Mouse (Mus musculus) liver, embryonic 12.5 days (tissue): ENCODE measurements around the gene A230050P20Rik. TPM values are rescaled to one million over a fixed set of nuclear protein-coding genes. Genes with fewer than 3 reads are reported as not detected.

Experiments used
- ATAC-seq: fragments of 200-750 bp; cut with Nextera tagmentation; 2 replicates; pipeline ENCODE4 v1.8.0; 2017; ENCODE audit warnings: moderate number of reproducible peaks, mild to moderate bottlenecking, moderate library complexity
- H3K27ac ChIP-seq: fragments of 300-500 bp; sonication (generic); 2 replicates; pipeline ENCODE4 v1.5.1; 2016; ENCODE audit warnings: mild to moderate bottlenecking
- H3K27me3 ChIP-seq: fragments of 300-500 bp; sonication (generic); replicated peaks from 2 replicates; pipeline ENCODE4 v1.6.1; 2016; ENCODE audit warnings: mild to moderate bottlenecking, moderate library complexity
- H3K36me3 ChIP-seq: fragments of 300-500 bp; sonication (generic); 2 replicates; pipeline ENCODE4 v1.6.1; 2016; ENCODE audit warnings: mild to moderate bottlenecking, moderate library complexity
- H3K4me1 ChIP-seq: fragments of 300-500 bp; sonication (generic); 2 replicates; pipeline ENCODE4 v1.6.1; 2016
- H3K4me2 ChIP-seq: fragments of 300-500 bp; sonication (generic); 2 replicates; pipeline ENCODE4 v1.6.1; 2016; ENCODE audit warnings: mild to moderate bottlenecking, moderate library complexity
- H3K4me3 ChIP-seq: fragments of 300-500 bp; sonication (generic); 2 replicates; pipeline ENCODE4 v1.5.1; 2016; ENCODE audit warnings: mild to moderate bottlenecking, moderate library complexity
- H3K9ac ChIP-seq: fragments of 300-500 bp; sonication (generic); 2 replicates; pipeline ENCODE4 v1.6.1; 2016; ENCODE audit warnings: mild to moderate bottlenecking, moderate library complexity
- H3K9me3 ChIP-seq: fragments of 300-500 bp; sonication (generic); replicated peaks from 2 replicates; pipeline ENCODE4 v1.6.1; 2016; ENCODE audit warnings: mild to moderate bottlenecking, moderate library complexity
- WGBS: fragments of 180-500 bp; shearing (Covaris S2); methylation state at CpG from one replicate; pipeline ENCODE4 v1.1.7; 2016; ENCODE audit not compliant: insufficient replicate concordance; 5-methylcytosine and 5-hydroxymethylcytosine counted together
- polyA plus RNA-seq: library from polyadenylated mRNA; unstranded; fragments of >200 nt; fragmentation: Nextera tagmentation; extraction: Ambion mirVana; gene quantifications from 2 replicates; pipeline ENCODE4 v1.2.1, GENCODE M21; 2016

A230050P20Rik gene
- polyA plus RNA-seq, 1 experiment from 2014 or later, result 7.9 TPM

DNA sequence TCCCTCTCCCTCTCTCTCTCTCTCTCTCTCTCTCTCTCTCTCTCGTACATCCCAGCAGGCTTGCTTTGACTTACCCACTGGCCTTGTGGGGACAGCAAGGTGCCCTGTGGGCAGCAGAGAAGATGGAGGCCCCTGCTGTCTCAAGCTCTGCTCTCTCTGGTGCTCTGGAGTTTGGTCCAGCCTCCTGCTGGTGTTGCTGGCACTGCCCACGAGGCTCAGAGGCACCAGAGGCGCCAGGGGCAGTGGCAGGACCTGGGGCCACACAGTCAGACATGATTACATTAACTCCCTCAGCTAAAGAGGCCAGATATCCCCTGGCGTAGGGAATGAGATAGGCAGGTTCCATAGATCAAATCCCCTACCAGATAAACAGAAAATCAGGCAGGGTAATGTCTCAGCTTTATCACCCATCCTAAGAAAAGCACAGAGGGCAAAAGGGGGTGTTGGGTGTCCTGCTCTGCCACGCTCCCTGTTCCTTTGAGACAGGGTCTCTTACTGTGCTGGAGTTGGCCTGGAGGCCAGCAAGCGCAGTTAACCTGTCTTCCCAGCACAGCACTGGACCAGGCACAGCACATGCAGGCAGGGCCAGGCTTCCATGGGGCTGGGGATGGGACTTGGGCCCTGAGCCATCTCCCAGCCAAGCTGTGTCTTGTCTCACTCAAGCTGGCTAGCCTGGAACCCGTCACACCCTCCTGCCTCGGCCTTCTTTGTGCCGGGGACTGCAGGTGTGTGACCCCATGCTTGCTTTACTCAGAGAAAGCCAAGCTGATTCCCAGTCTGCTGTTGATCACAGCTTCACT lies 8.1 kb downstream of the A230050P20Rik start:
- Histone ChIP-seq H3K9ac (no peak overlapping the region), H3K36me3 (peaks cover 19% of the 10 kb centered on the region), H3K4me1 (peaks cover 31% of the 10 kb centered on the region), H3K4me3 (no peak overlapping the region), H3K4me2 (peak overlapping the region; percentile 92; the same call in 1 of the 2 replicates), H3K9me3 (no peaks in the 10 kb centered on the region), H3K27ac (no peak overlapping the region), H3K27me3 (0 out of 2 replicates have a peak, but pooled peaks cover under 1% of the 10 kb centered on the region)
- WGBS, result 70% methylated on average over 9 of the region's 9 CpGs
- no peak for ATAC-seq

DNA sequence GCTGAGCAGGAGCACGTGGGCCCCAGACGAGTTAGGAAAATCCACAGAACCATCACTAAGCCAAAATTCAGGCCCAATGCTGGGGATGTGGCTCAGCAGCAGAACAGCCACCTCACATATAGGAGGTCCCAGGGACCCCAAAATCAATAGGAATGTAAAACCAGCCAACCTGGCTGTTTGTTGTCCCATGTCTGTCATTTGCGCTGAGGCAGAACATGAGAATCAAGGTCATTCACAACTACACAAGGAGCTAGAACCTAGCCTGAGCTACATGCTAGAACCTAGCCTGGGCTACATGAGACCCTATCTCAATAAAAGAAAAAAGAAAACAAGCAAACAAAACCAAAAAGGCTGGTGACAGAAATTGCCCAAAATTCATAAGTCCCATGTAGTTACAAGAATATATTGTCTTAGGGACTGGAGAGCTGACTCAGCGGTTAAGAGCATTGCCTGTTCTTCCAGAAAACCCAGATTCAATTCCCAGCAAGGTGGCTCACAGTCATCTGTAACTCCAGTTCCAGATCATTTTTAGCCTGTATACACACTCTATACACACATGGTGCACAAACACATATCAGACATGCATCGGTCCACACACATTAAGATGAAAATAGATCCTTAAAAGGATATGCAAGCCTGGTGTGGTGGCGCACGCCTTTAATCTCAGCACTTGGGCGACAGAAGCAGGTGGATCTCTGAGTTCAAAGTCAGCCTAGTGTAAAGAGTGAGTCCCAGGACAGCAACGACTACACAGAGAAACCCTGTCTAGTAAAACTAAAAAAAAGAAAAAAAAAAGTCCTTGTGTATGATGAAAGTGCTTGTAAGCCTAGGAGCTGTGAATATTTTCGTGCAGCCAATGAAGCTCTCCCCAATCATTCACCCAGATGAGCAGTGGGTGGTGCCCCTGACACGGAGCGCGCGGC lies 8.9 kb downstream of the A230050P20Rik start:
- Histone ChIP-seq H3K27me3 (no peaks in the 10 kb centered on the region), H3K4me2 (peak overlapping the region; percentile 92), H3K9ac (peak overlapping the region; percentile 82), H3K36me3 (peaks cover 19% of the 10 kb centered on the region), H3K27ac (peak overlapping the region; percentile 90), H3K4me3 (peak overlapping the region; percentile 60), H3K9me3 (no peaks in the 10 kb centered on the region), H3K4me1 (peaks cover 31% of the 10 kb centered on the region)
- ATAC-seq, result no peak
- WGBS, result 35% methylated on average over 14 of the region's 14 CpGs

DNA sequence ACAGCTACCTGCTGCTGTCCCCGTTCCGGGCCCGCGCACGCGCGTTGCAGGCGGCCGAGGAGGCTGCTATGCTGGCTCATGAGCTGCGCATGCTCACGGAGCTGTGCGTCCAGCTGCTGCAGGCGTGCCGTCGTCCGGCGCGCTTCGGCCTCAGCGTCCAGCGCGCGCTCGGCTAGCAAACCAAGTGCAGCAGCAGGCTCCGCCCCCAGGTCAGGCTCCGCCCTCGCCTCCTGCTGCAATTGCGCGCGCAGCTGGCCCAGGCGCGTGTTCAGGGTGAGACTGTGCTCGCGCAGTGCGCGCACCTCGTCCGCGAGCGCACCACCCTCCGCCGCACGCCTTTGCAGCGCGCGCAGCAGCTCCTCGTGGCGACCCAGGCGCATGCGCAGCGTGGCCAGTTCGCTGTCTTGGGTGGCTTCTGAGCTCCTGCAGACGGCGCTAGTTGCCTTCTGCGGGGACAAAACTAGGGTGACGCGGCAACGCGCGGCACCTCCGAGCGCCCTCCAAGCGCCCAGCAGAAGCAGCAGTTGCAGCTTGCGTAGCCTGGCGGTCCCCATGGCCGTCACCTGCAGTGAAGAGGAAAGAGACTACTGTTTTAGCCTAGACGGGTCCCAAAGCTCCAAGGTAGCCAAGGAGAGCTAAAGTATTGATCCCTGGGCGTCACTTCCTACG lies 9.7 kb downstream of the A230050P20Rik start:
- H3K36me3 ChIP-seq, result peaks cover 12% of the 10 kb centered on the region
- WGBS, result under 1% methylated on average over 69 of the region's 69 CpGs
- H3K27me3 ChIP-seq, result no peaks in the 10 kb centered on the region
- ATAC-seq, result peak; percentile 94
- H3K27ac ChIP-seq, result peak overlapping the region; percentile 90
- H3K4me3 ChIP-seq, result peak overlapping the region; percentile 60
- H3K4me1 ChIP-seq, result peaks cover 31% of the 10 kb centered on the region
- H3K9me3 ChIP-seq, result no peaks in the 10 kb centered on the region
- peak overlapping the region; percentile 82 for H3K9ac ChIP-seq
- H3K4me2 ChIP-seq, result peak overlapping the region; percentile 92

DNA sequence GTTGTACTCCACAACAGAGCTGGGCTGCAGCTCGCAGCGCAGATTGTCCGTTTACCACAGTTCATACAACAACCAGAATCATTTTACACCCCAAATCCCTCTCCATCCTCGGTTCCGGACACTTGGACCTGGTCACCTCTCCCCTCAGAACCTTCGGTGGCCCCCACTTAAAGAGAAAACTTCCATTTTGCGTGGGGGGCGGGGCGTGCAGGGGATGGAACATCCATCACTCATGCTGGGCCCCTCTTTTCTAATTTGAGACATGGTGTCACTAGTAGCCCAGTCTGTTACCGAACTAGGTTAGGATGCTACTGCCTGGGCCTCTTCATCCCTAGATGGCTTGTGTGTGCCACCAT lies 10.2 kb downstream of the A230050P20Rik start:
- Histone ChIP-seq H3K4me1 (peaks cover 31% of the 10 kb centered on the region), H3K4me2 (peak overlapping the region; percentile 92), H3K4me3 (peak overlapping the region; percentile 60), H3K27me3 (no peaks in the 10 kb centered on the region), H3K27ac (peak overlapping the region; percentile 90), H3K36me3 (peaks cover 9% of the 10 kb centered on the region), H3K9me3 (no peaks in the 10 kb centered on the region), H3K9ac (peak overlapping the region; percentile 82)
- WGBS, result 21% methylated on average over 10 of the region's 10 CpGs
- ATAC-seq, result no peak

DNA sequence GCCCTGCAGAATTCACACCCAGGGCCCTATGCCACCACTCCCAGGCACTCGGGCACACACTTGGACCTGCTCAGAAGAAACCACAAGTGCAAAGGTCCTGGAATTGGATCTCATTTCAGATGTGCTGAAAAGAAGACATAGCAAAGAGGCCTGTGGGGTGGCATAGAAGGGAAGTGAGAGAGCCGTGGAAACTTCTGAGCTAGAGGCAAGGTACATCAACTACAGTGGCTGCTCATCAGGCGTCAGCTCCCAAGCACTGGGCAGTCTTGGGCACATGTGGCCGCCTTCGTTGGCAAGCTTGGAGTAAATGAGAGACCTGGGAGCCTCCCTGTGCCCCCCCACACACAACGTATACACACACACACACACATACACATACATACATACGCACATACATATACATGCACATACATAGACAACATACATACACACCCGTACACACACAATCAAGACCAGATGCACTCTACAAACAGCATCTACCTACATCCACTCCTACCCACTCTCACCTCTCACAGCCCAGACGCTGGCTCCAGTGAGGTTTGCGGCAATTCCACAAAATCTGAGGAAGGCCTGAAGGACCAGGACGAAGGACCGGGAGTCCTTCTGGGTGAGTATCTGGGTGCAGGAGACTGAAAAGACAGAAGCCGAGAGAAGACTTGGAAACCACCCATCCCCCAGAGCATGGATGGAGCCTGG lies 10.8 kb downstream of the A230050P20Rik start, which contains the start of gene Angptl6:
Gene Angptl6, minus strand, starts transcription at position 631 of the 696 bp plus-strand sequence.
- Histone ChIP-seq H3K36me3 (peaks cover 5% of the 10 kb centered on the region; the same call in 1 of the 2 replicates), H3K27ac (peak within 1 kb of the TSS; percentile 90), H3K4me1 (peaks cover 31% of the 10 kb centered on the region), H3K4me2 (peak within 1 kb of the TSS; percentile 92), H3K4me3 (peak within 1 kb of the TSS; percentile 60), H3K9ac (peak within 1 kb of the TSS; percentile 82), H3K27me3 (no peaks in the 10 kb centered on the region), H3K9me3 (no peaks in the 10 kb centered on the region)
- no peak for ATAC-seq
- 80% methylated on average over 13 of the region's 13 CpGs for WGBS

DNA sequence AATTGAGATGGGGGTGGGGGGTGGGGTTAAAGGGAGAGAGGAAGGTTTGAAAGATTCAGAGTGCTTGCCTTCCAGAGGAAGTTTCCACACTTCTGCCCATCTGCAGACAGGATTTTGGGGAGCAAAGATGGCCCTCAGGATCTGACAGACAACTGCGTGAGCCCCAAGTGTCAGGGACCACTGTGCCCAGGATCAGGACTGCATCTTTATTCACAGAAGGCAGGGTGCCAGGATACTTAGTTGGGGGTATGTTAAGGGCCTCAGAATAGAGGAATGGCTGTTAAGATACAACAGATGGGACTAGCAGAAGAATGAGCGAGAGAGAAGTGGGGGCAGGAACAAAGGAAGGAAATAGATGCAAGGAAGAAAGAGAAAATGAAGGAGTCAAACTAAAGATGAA lies 18.1 kb downstream of the A230050P20Rik start:
- WGBS, result 81% methylated on average over 2 of the region's 2 CpGs
- Histone ChIP-seq H3K4me2 (no peak overlapping the region), H3K9me3 (no peaks in the 10 kb centered on the region), H3K36me3 (peaks cover 24% of the 10 kb centered on the region), H3K27ac (no peak overlapping the region), H3K9ac (no peak overlapping the region), H3K27me3 (no peaks in the 10 kb centered on the region), H3K4me1 (peaks cover 31% of the 10 kb centered on the region), H3K4me3 (no peak overlapping the region)
- no peak for ATAC-seq

DNA sequence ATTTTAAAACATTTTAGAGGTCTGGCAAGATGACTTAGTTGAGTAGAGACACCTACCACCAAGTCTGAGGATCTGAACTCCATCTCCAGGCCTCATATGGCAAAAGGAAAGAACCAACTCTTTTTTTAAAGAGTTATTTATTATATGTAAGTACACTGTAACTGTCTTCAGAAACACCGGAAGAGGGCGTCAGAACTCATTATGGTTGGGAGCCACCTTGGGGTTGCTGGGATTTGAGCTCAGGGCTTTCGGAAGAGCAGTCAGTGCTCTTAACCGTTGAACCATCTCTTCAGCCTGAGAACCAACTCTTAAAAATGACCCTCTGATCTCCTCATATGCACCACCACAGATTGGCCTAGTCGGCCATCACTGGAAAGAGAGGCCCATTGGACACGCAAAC lies 18.7 kb downstream of the A230050P20Rik start:
- Histone ChIP-seq H3K9ac (no peak overlapping the region), H3K4me3 (peak overlapping the region; percentile 91; the same call in 1 of the 2 replicates), H3K4me1 (peaks cover 37% of the 10 kb centered on the region), H3K36me3 (peaks cover 31% of the 10 kb centered on the region), H3K27me3 (no peaks in the 10 kb centered on the region), H3K9me3 (no peaks in the 10 kb centered on the region), H3K4me2 (peak overlapping the region; percentile 87), H3K27ac (0 out of 2 replicates have a peak overlapping the region, but pooled peaks have one; percentile 89)
- no peak for ATAC-seq
- 85% methylated on average over 6 of the region's 6 CpGs for WGBS

DNA sequence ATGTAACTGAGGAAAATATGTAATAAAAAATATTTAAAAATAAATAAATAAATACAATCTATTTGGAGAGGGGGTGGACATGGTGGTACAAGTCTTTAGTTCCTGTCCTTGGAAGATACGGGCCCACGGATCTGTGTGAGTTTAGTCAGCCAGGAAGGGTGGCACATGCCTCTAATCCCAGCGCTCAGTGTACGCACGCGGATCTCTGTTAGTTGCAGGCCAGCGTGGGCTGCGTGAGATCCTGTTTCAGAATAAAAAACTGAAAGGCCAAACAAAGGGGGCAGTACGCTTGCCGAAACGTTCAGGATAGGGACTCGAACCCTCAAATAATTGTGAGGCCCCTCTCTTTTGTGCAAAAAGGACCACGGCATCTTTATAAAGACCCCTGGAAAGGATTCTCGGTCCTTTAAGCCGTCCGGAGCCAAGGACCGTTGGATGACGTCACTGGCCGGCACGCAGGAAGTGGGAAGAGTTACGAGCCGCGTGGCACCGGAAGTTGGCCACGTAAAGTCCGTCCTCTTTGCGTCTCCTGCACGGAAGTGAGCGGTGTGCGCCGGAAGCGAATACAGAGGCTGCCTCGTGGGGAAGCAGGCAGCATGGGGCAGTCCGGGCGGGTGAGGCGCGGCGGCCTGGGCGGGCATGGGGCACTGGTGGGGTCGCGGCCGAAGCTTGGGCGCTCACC lies 19.4 kb downstream of the A230050P20Rik start, which contains the start of gene Ppan:
Gene Ppan, plus strand, starts transcription at position 472 of the 682 bp plus-strand sequence.
- H3K27ac ChIP-seq, result peak within 1 kb of the TSS; percentile 89
- H3K4me3 ChIP-seq, result peak within 1 kb of the TSS; percentile 91
- H3K9me3 ChIP-seq, result no peaks in the 10 kb centered on the region
- under 1% methylated on average over 43 of the region's 43 CpGs for WGBS
- ATAC-seq, result peak; percentile 88
- peak within 1 kb of the TSS; percentile 89 for H3K9ac ChIP-seq
- peak within 1 kb of the TSS; percentile 87 for H3K4me2 ChIP-seq
- no peaks in the 10 kb centered on the region for H3K27me3 ChIP-seq
- peaks cover 38% of the 10 kb centered on the region for H3K4me1 ChIP-seq
- peaks cover 37% of the 10 kb centered on the region for H3K36me3 ChIP-seq

DNA sequence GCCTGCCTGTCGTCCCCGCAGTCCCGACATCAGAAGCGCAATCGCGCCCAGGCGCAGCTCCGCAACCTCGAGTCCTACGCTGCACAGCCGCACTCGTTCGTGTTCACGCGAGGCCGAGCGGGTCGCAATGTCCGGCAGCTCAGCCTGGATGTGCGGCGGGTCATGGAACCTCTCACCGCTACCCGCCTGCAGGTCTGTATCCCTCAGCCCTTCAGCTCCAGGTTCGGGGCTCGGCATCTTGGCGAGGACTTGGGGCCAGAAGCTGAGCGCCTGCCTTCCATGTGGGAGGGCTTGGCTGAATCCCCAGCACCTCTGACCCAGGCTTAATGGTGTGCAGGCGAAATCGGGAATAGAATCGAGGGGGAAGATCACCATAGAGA lies 19.9 kb downstream of the A230050P20Rik start:
- peak overlapping the region; percentile 89 for H3K9ac ChIP-seq
- peaks cover 42% of the 10 kb centered on the region for H3K36me3 ChIP-seq
- peaks cover 38% of the 10 kb centered on the region for H3K4me1 ChIP-seq
- no peaks in the 10 kb centered on the region for H3K27me3 ChIP-seq
- H3K9me3 ChIP-seq, result no peaks in the 10 kb centered on the region
- peak; percentile 2; the same call in 1 of the 2 replicates for ATAC-seq
- H3K4me3 ChIP-seq, result peak overlapping the region; percentile 91
- WGBS, result under 1% methylated on average over 30 of the region's 30 CpGs
- peak overlapping the region; percentile 87 for H3K4me2 ChIP-seq
- H3K27ac ChIP-seq, result peak overlapping the region; percentile 89

DNA sequence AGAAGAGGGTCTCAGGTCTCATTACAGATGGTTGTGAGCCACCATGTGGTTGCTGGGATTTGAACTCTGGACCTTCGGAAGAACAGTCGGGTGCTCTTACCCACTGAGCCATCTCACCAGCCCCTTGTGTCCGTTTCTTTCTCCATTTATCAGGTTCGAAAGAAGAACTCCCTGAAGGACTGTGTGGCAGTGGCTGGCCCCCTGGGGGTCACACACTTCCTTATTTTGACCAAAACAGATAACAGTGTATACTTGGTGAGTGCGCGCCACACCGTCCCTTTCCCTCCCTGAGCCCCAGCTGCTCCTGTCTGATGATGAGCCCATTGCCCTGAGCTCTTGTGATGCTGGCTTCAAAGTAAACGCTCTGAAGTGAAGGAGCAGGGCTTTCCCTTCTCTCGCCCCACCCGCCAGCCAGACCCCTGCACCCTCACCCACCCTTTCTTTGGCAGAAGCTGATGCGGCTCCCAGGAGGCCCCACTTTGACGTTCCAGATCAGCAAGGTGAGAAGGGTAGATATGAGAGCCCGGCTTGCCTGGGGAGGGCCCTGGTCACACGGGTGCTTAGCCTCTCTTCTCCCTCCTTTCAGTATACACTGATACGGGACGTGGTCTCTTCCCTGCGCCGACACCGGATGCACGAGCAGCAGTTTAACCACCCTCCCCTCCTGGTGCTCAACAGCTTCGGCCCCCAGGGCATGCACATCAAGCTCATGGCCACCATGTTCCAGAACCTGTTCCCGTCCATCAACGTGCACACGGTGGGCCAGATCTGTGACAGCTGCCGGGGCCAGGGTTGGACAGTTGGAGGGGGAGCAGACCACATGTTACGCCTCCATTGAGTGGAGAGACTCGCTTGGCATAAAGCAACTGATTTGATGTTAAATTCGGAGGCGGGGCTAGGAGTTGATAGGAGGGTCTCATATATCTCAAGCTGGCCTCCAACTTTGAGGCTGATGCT lies 21.0 kb downstream of the A230050P20Rik start:
- ATAC-seq, result peak; percentile 78
- Histone ChIP-seq H3K27me3 (no peaks in the 10 kb centered on the region), H3K4me3 (peak overlapping the region; percentile 91), H3K9ac (peak overlapping the region; percentile 89), H3K9me3 (no peaks in the 10 kb centered on the region), H3K27ac (peak overlapping the region; percentile 89), H3K4me2 (peak overlapping the region; percentile 87), H3K4me1 (peaks cover 47% of the 10 kb centered on the region), H3K36me3 (peaks cover 53% of the 10 kb centered on the region)
- 34% methylated on average over 29 of the region's 29 CpGs for WGBS
